Comparison of ENCODE assay signal across 32 mouse cellular contexts in the genomic region with DNA sequence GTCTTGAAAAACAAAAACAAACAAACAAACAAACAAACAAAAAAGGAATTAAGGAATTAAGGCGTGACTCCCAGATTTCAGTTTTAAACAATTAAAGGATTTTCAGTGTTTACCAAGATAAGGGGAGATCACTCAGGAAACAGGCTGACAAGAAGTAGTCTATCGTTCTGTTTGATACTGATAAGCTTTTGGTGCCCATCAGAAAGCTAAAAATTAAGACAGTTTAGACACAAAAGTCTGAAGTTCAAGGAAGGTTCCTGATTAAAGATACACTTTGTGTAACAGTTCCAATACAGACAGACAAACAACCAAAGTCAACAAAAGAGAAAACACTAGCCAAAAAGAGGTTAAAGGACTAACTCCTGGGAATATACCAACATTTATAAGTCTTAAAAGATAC.
"Had no signal": no experiment of that assay in that cellular context is flagged by ENCODE, and none has a peak within 500 bp of the region (broad histone marks: within the 10 kb centered on the region; RNA-seq: fewer than 3 reads in every experiment).

No protein-coding gene starts in this region.

- H3K27ac ChIP-seq: limb, embryonic 10.5 days; limb, embryonic 12.5 days; limb, embryonic 13.5 days; limb, embryonic 15.5 days; liver, embryonic 12.5 days; liver, embryonic 13.5 days; liver, embryonic 14.5 days; liver, embryonic 15.5 days; lung, embryonic 15.5 days; macrophage; midbrain, embryonic 10.5 days; midbrain, embryonic 12.5 days; midbrain, embryonic 13.5 days; midbrain, embryonic 15.5 days; neural tube, embryonic 12.5 days; neural tube, embryonic 13.5 days had no signal

- DNase-seq: left cerebral cortex, postnatal 4 days; liver; liver, embryonic 13.5 days; lung, adult 18-20 months; lung, adult 2 months; lung, embryonic 14.5 days; lung, postnatal 10 days; lung, postnatal 14 days; lung, postnatal 36 days; lung, postnatal 4 days; midbrain, embryonic 14.5 days had no signal

- H3K36me3 ChIP-seq: limb, embryonic 10.5 days; limb, embryonic 12.5 days; limb, embryonic 13.5 days; limb, embryonic 15.5 days; liver, embryonic 12.5 days; liver, embryonic 13.5 days; liver, embryonic 15.5 days; lung, embryonic 15.5 days; midbrain, embryonic 10.5 days; midbrain, embryonic 12.5 days; midbrain, embryonic 13.5 days; midbrain, embryonic 15.5 days; neural tube, embryonic 12.5 days; neural tube, embryonic 13.5 days had no signal

- H3K4me3 ChIP-seq: limb, embryonic 10.5 days; limb, embryonic 12.5 days; limb, embryonic 13.5 days; limb, embryonic 15.5 days; liver, embryonic 12.5 days; liver, embryonic 13.5 days; liver, embryonic 15.5 days; lung, embryonic 15.5 days; megakaryocyte, embryonic 14.5 days; midbrain, embryonic 10.5 days; midbrain, embryonic 12.5 days; midbrain, embryonic 13.5 days; midbrain, embryonic 15.5 days; myocyte; neural tube, embryonic 12.5 days; neural tube, embryonic 13.5 days had no signal

- H3K9ac ChIP-seq: limb, embryonic 12.5 days; limb, embryonic 13.5 days; limb, embryonic 15.5 days; liver, embryonic 12.5 days; liver, embryonic 13.5 days; liver, embryonic 14.5 days; liver, embryonic 15.5 days; lung, embryonic 14.5 days; lung, embryonic 15.5 days; midbrain, embryonic 12.5 days; midbrain, embryonic 13.5 days; midbrain, embryonic 15.5 days; neural tube, embryonic 12.5 days; neural tube, embryonic 13.5 days had no signal

- H3K4me1 ChIP-seq: liver, embryonic 15.5 days; megakaryocyte, embryonic 14.5 days; midbrain, embryonic 10.5 days; midbrain, embryonic 12.5 days; midbrain, embryonic 13.5 days; midbrain, embryonic 15.5 days; neural tube, embryonic 12.5 days; neural tube, embryonic 13.5 days had no signal

- H3K9me3 ChIP-seq: limb, embryonic 10.5 days; limb, embryonic 12.5 days; limb, embryonic 13.5 days; limb, embryonic 15.5 days; liver, embryonic 12.5 days; liver, embryonic 13.5 days; liver, embryonic 15.5 days; lung, embryonic 15.5 days; megakaryocyte, embryonic 14.5 days; midbrain, embryonic 10.5 days; midbrain, embryonic 12.5 days; midbrain, embryonic 13.5 days; midbrain, embryonic 15.5 days; neural tube, embryonic 12.5 days; neural tube, embryonic 13.5 days had no signal

- ATAC-seq: liver, embryonic 12.5 days; lung, postnatal 0 days; midbrain, embryonic 13.5 days; midbrain, embryonic 15.5 days; midbrain, embryonic 16.5 days had no signal

- H3K4me2 ChIP-seq: limb, embryonic 12.5 days; limb, embryonic 13.5 days; limb, embryonic 15.5 days; liver, embryonic 11.5 days; liver, embryonic 12.5 days; liver, embryonic 13.5 days; liver, embryonic 15.5 days; lung, embryonic 14.5 days; lung, embryonic 15.5 days; midbrain, embryonic 11.5 days; midbrain, embryonic 12.5 days; midbrain, embryonic 13.5 days; midbrain, embryonic 15.5 days; neural tube, embryonic 12.5 days; neural tube, embryonic 13.5 days had no signal

- H3K27me3 ChIP-seq: limb, embryonic 12.5 days; limb, embryonic 13.5 days; limb, embryonic 15.5 days; liver, embryonic 12.5 days; liver, embryonic 13.5 days; liver, embryonic 15.5 days; lung, embryonic 15.5 days; megakaryocyte, embryonic 14.5 days; midbrain, embryonic 12.5 days; midbrain, embryonic 13.5 days; midbrain, embryonic 15.5 days; neural tube, embryonic 12.5 days; neural tube, embryonic 13.5 days had no signal
